Mouse (Mus musculus) CH12.LX (cell line): ENCODE measurements around the gene Foxk1. TPM values are rescaled to one million over a fixed set of nuclear protein-coding genes. Genes with fewer than 3 reads are reported as not detected.

ENCODE experiments used
- DNase-seq: peaks from one replicate; pipeline ENCODE4 v3.0.0-alpha.2; 2013; ENCODE audit errors: extremely low read depth
- H3K27ac ChIP-seq: 2 replicates; pipeline ENCODE4 v1.5.1; 2012; ENCODE audit warnings: low read depth, mild to moderate bottlenecking, control low read depth, moderate library complexity; ENCODE audit not compliant: insufficient read depth
- H3K27me3 ChIP-seq: replicated peaks from 2 replicates; pipeline ENCODE3; 2012; ENCODE audit warnings: inconsistent platforms
- H3K36me3 ChIP-seq, 2 experiments: replicated peaks in 1 of 2; 2 replicates each; pipeline versions ENCODE3 to v1.6.1; 2012; ENCODE audit warnings: inconsistent platforms in 1 of 2, low read length in 1 of 2, mild to moderate bottlenecking in 1 of 2, mixed read lengths in 1 of 2, moderate library complexity in 1 of 2; ENCODE audit not compliant: control insufficient read depth in 1 of 2, insufficient read depth in 1 of 2
- H3K4me1 ChIP-seq, 2 experiments: 2 replicates each; pipeline ENCODE4 v1.6.1; 2012; ENCODE audit warnings: inconsistent platforms in 1 of 2, moderate library complexity in 1 of 2; ENCODE audit not compliant: insufficient read depth in 2 of 2, control insufficient read depth in 1 of 2
- H3K4me2 ChIP-seq: 2 replicates; pipeline ENCODE4 v1.6.1; 2012; ENCODE audit warnings: low read depth, mild to moderate bottlenecking, control low read depth; ENCODE audit not compliant: poor library complexity, insufficient read depth, severe bottlenecking
- H3K4me3 ChIP-seq, 3 experiments: fragments of 150-350 bp in 1 of 3; sonication (generic) in 1 of 3; replicated peaks in 1 of 3; 2 replicates each; pipeline versions ENCODE3 to v1.5.1; 2011 to 2012; ENCODE audit warnings: low read depth in 2 of 3, low read length in 2 of 3, mild to moderate bottlenecking in 2 of 3, moderate library complexity in 2 of 3, control low read depth in 1 of 3, improper control_type of control experiment in 1 of 3, inconsistent platforms in 1 of 3, mixed read lengths in 1 of 3; ENCODE audit not compliant: poor library complexity in 1 of 3
- H3K79me2 ChIP-seq: replicated peaks from 2 replicates; pipeline ENCODE4 v1.6.1; 2012; ENCODE audit warnings: mild to moderate bottlenecking, moderate library complexity; ENCODE audit not compliant: control insufficient read depth, poor library complexity, insufficient read depth, severe bottlenecking; ENCODE audit errors: extremely low read depth
- H3K9ac ChIP-seq: 2 replicates; pipeline ENCODE4 v1.6.1; 2012; ENCODE audit warnings: low read depth, mild to moderate bottlenecking, control low read depth, moderate library complexity; ENCODE audit not compliant: insufficient read depth
- H3K9me3 ChIP-seq: replicated peaks from 2 replicates; pipeline ENCODE3; 2012; ENCODE audit warnings: low read length, inconsistent platforms, mixed read lengths
- CHD1 ChIP-seq: IDR thresholded peaks from 2 replicates; pipeline ENCODE4 v1.6.1; 2012; ENCODE audit warnings: low read depth, low read length, improper control_type of control experiment, inconsistent platforms
- CHD2 ChIP-seq: IDR thresholded peaks from 2 replicates; pipeline ENCODE4 v1.6.1; 2011; ENCODE audit warnings: low read length, improper control_type of control experiment
- CTCF ChIP-seq, 2 experiments: IDR thresholded peaks in 1 of 2; conservative IDR thresholded peaks in 1 of 2; 2 replicates each; pipeline ENCODE4 v1.5.1; 2011 to 2012; ENCODE audit warnings: low read depth in 2 of 2, low read length in 2 of 2, improper control_type of control experiment in 1 of 2, inconsistent platforms in 1 of 2, mild to moderate bottlenecking in 1 of 2, moderate library complexity in 1 of 2
- E2F4 ChIP-seq: IDR thresholded peaks from 2 replicates; pipeline ENCODE4 v1.6.1; 2011; ENCODE audit warnings: low read depth, low read length, improper control_type of control experiment; ENCODE audit not compliant: insufficient replicate concordance
- EP300 ChIP-seq: IDR thresholded peaks from 2 replicates; pipeline ENCODE4 v1.6.1; 2011; ENCODE audit warnings: low read length, improper control_type of control experiment
- ETS1 ChIP-seq: conservative IDR thresholded peaks from 2 replicates; pipeline ENCODE4 v1.6.1; 2012; ENCODE audit warnings: low read depth, mild to moderate bottlenecking, inconsistent platforms, low read length, improper control_type of control experiment, moderate library complexity
- GABPA ChIP-seq: IDR thresholded peaks from 2 replicates; pipeline ENCODE4 v1.6.1; 2012; ENCODE audit warnings: low read depth, low read length, improper control_type of control experiment, inconsistent platforms; ENCODE audit not compliant: insufficient replicate concordance
- HCFC1 ChIP-seq: IDR thresholded peaks from 2 replicates; pipeline ENCODE4 v1.6.1; 2012; ENCODE audit warnings: low read depth, mild to moderate bottlenecking, inconsistent platforms, low read length, improper control_type of control experiment
- MAFK ChIP-seq: IDR thresholded peaks from 2 replicates; pipeline ENCODE4 v1.6.1; 2011; ENCODE audit warnings: low read length, improper control_type of control experiment; ENCODE audit not compliant: insufficient replicate concordance
- MAZ ChIP-seq: IDR thresholded peaks from 2 replicates; pipeline ENCODE4 v1.6.1; 2012; ENCODE audit warnings: low read depth, mild to moderate bottlenecking, inconsistent platforms, low read length, improper control_type of control experiment, moderate library complexity
- MXI1 ChIP-seq: IDR thresholded peaks from 2 replicates; pipeline ENCODE4 v1.6.1; 2011; ENCODE audit warnings: mild to moderate bottlenecking, low read depth, low read length, improper control_type of control experiment
- MYC ChIP-seq: IDR thresholded peaks from 2 replicates; pipeline ENCODE4 v1.6.1; 2011; ENCODE audit warnings: low read depth, mild to moderate bottlenecking, improper control_type of control experiment, low read length
- PAX5 ChIP-seq: IDR thresholded peaks from 2 replicates; pipeline ENCODE4 v1.6.1; 2012; ENCODE audit warnings: low read length, inconsistent platforms, mixed read lengths
- POLR2A ChIP-seq: IDR thresholded peaks from 2 replicates; pipeline ENCODE4 v1.6.1; 2011; ENCODE audit warnings: low read depth, mild to moderate bottlenecking, improper control_type of control experiment, low read length
- RAD21 ChIP-seq: IDR thresholded peaks from 2 replicates; pipeline ENCODE4 v1.6.1; 2011; ENCODE audit warnings: low read depth, mild to moderate bottlenecking, low read length, improper control_type of control experiment, moderate library complexity
- RCOR1 ChIP-seq: conservative IDR thresholded peaks from 2 replicates; pipeline ENCODE4 v1.6.1; 2012; ENCODE audit warnings: low read depth, mild to moderate bottlenecking, inconsistent platforms, low read length, improper control_type of control experiment
- SMC3 ChIP-seq: IDR thresholded peaks from 2 replicates; pipeline ENCODE4 v1.6.1; 2011; ENCODE audit warnings: low read depth, low read length, improper control_type of control experiment
- TCF12 ChIP-seq: IDR thresholded peaks from 2 replicates; pipeline ENCODE4 v1.6.1; 2014; ENCODE audit warnings: low read depth, mild to moderate bottlenecking, inconsistent platforms, low read length, improper control_type of control experiment
- UBTF ChIP-seq: IDR thresholded peaks from 2 replicates; pipeline ENCODE4 v1.6.1; 2012; ENCODE audit warnings: low read depth, mild to moderate bottlenecking, inconsistent platforms, low read length, improper control_type of control experiment, moderate library complexity
- USF1 ChIP-seq: IDR thresholded peaks from 2 replicates; pipeline ENCODE4 v1.6.1; 2014; ENCODE audit warnings: low read depth, mild to moderate bottlenecking, inconsistent platforms, low read length, improper control_type of control experiment
- USF2 ChIP-seq: conservative IDR thresholded peaks from 2 replicates; pipeline ENCODE4 v1.6.1; 2011; ENCODE audit warnings: low read depth, low read length, improper control_type of control experiment
- ZC3H11A ChIP-seq: IDR thresholded peaks from 2 replicates; pipeline ENCODE4 v1.6.1; 2012; ENCODE audit warnings: low read depth, mild to moderate bottlenecking, inconsistent platforms, low read length, improper control_type of control experiment
- ZMIZ1 ChIP-seq: IDR thresholded peaks from 2 replicates; pipeline ENCODE4 v1.6.1; 2012; ENCODE audit warnings: low read depth, mild to moderate bottlenecking, inconsistent platforms, low read length, improper control_type of control experiment
- ZNF384 ChIP-seq: IDR thresholded peaks from 2 replicates; pipeline ENCODE4 v1.6.1; 2012; ENCODE audit warnings: low read depth, low read length, improper control_type of control experiment, inconsistent platforms
- dilution Hi-C: fragments of 300-500 bp; cut with MboI; formaldehyde crosslinking; loops from 2 replicates; pipeline ENCODE4 v1.14.3; 2020; ENCODE audit warnings: low sequenced_read_pairs; ENCODE audit not compliant: extremely low pct_unique_long_range_greater_than_20kb, extremely low pct_ligation_motif_present
- in situ Hi-C: fragments of 300-500 bp; cut with MboI; formaldehyde crosslinking; loops from 3 replicates; pipeline ENCODE4 v1.14.3; 2019; ENCODE audit warnings: low sequenced_read_pairs, low pct_ligation_motif_present, low pct_unique_long_range_greater_than_20kb, mixed read lengths
- polyA plus RNA-seq: library from polyadenylated mRNA; unstranded; fragments of >175 nt; gene quantifications from 2 replicates; pipeline ENCODE4 v1.2.1, GENCODE M21; 2012; ENCODE audit warnings: low read depth; ENCODE audit not compliant: insufficient read length
- total RNA-seq, 2 experiments: library from RNA; depleted of rRNA; stranded (reverse); fragments of 300-350 nt in 1 of 2; fragments of >200 nt in 1 of 2; gene quantifications; 2 replicates each; pipeline ENCODE4 v1.2.3; 2012 to 2014

The Foxk1 gene
- total and polyA plus RNA-seq, 3 experiments, result 5.3 to 23.4 (median 11.3) TPM

DNA sequence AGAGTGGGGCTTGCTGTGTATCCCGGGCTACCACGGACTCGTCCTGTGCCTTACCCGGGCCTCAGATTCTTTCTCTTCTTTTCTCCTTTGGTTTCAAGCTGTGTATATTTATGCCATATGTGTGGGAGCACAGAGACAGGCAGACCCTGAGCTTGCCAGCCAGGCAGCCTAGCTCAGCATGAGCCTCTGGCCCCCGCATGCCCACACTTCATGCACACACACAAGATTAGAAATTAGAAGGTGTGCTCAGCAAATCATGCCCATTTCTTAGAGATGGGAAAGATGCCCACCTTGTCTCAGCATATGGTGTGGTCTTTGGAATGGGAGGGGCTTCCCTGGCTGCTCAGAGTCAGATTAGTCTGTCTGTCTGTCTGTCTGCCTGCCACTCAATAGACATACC lies 32.8 kb downstream of the Foxk1 start:
- Histone ChIP-seq H3K36me3 (peaks cover 17 to 93% of the 10 kb centered on the region in 2 experiments), H3K4me1 (peaks cover 0 to 33% of the 10 kb centered on the region in 2 experiments; a peak in 2 of 4 replicates), H3K27ac (no peak overlapping the region), H3K9ac (no peak overlapping the region), H3K4me3 (no peak overlapping the region), H3K4me2 (no peak overlapping the region), H3K79me2 (peaks cover 6% of the 10 kb centered on the region), H3K9me3 (peaks cover 4% of the 10 kb centered on the region), H3K27me3 (no peaks in the 10 kb centered on the region)
- no peak for DNase-seq
- dilution Hi-C loops (no loop called here), in situ Hi-C loops (no loop called here)
- no peak for TF ChIP-seq UBTF
- no peak for TF ChIP-seq ZMIZ1
- no peak for TF ChIP-seq MAFK
- TF ChIP-seq GABPA, result no peak
- TF ChIP-seq SMC3, result no peak
- TF ChIP-seq EP300, result no peak
- no peak for TF ChIP-seq ZC3H11A
- TF ChIP-seq CTCF (conservative IDR thresholded peaks at IDR 0.05 in 1 of 2, IDR thresholded peaks at IDR 0.05 in 1 of 2; ENCODE audit: low read depth in 2 of 2, low read length in 2 of 2), result no peak
- no peak for TF ChIP-seq USF2
- no peak for TF ChIP-seq MXI1
- no peak for TF ChIP-seq CHD1
- no peak for TF ChIP-seq ZNF384
- no peak for TF ChIP-seq RAD21
- TF ChIP-seq RCOR1, result no peak
- TF ChIP-seq POLR2A, result no peak

- peaks cover 4% of the 10 kb centered on the region for H3K9me3 ChIP-seq
- H3K79me2 ChIP-seq, result peaks cover 9% of the 10 kb centered on the region
- no peak overlapping the region for H3K4me2 ChIP-seq
- no peaks in the 10 kb centered on the region for H3K27me3 ChIP-seq
- dilution Hi-C loops, result no loop called here
- no peak for DNase-seq
- TF ChIP-seq MXI1, result no peak
- no peak for TF ChIP-seq MAZ
- TF ChIP-seq E2F4, result no peak
- TF ChIP-seq ETS1, result no peak
- TF ChIP-seq TCF12, result no peak
- no peak for TF ChIP-seq SMC3
- TF ChIP-seq USF1, result no peak
- TF ChIP-seq CTCF (conservative IDR thresholded peaks at IDR 0.05 in 1 of 2, IDR thresholded peaks at IDR 0.05 in 1 of 2; ENCODE audit: low read depth in 2 of 2, low read length in 2 of 2), result no peak
- no peak for TF ChIP-seq EP300
- no peak for TF ChIP-seq HCFC1
- TF ChIP-seq USF2, result no peak
- TF ChIP-seq ZMIZ1, result no peak
- no peak for TF ChIP-seq MYC
- TF ChIP-seq CHD2, result no peak
- no peak for TF ChIP-seq PAX5
- TF ChIP-seq, all 38 proteins: peak for 0
- no peak overlapping the region for H3K4me3 ChIP-seq
- H3K27ac ChIP-seq, result no peak overlapping the region
- H3K36me3 ChIP-seq, result peaks cover 17 to 87% of the 10 kb centered on the region in 2 experiments
- in situ Hi-C loops, result no loop called here
- peaks cover 0 to 33% of the 10 kb centered on the region in 2 experiments; a peak in 3 of 4 replicates for H3K4me1 ChIP-seq
- H3K9ac ChIP-seq, result no peak overlapping the region
These were observed 34.4 kb downstream of the Foxk1 start for GRCm38 (mm10) chr5:142435736-142436135.
